Comparison of ENCODE assay signal across 8 mouse cellular contexts in genomic region chr1:46851586-46851985, GRCm38 (mm10). TPM values are rescaled to one million over a fixed set of nuclear protein-coding genes. Genes with fewer than 3 reads are reported as not detected.
DNase-seq lines count a peak whose midpoint lies in the region; ATAC-seq and TF ChIP-seq lines count a peak whose summit lies in the region.
"Had no signal": no experiment of that assay in that cellular context is flagged by ENCODE, and none has a peak within 500 bp of the region (broad histone marks: within the 10 kb centered on the region; RNA-seq: fewer than 3 reads in every experiment).

No protein-coding gene starts in this region.

- H3K27me3 ChIP-seq in testis, adult 2 months (ENCODE audit: control insufficient read depth, insufficient read depth, low read length), result no peaks in the 10 kb centered on the region
- H3K27me3 ChIP-seq in forebrain, embryonic 10.5 days (ENCODE audit: poor library complexity, severe bottlenecking), result no peaks in the 10 kb centered on the region
- no peaks in the 10 kb centered on the region for H3K27me3 ChIP-seq in limb, embryonic 15.5 days
- no peaks in the 10 kb centered on the region for H3K27me3 ChIP-seq in stomach, postnatal 0 days (ENCODE audit: control insufficient read depth, insufficient read depth, low read length)

- peak overlapping the region; percentile 56 for H3K4me2 ChIP-seq in limb, embryonic 15.5 days
- peak overlapping the region; percentile 66 for H3K4me2 ChIP-seq in stomach, postnatal 0 days (replicated peaks; ENCODE audit: low read depth)

- no peak overlapping the region for H3K27ac ChIP-seq in testis, adult 2 months (ENCODE audit: control insufficient read depth, insufficient read depth, low read depth, low read length)
- H3K27ac ChIP-seq in forebrain, embryonic 10.5 days, result peak overlapping the region; percentile 100
- peak overlapping the region; percentile 57 for H3K27ac ChIP-seq in limb, embryonic 15.5 days
- H3K27ac ChIP-seq in stomach, postnatal 0 days (replicated peaks), result peak overlapping the region; percentile 30; the same call in 1 of the 2 replicates

- TF ChIP-seq CTCF in testis, adult 2 months (IDR thresholded peaks at IDR 0.05; ENCODE audit: control insufficient read depth, insufficient read depth, insufficient replicate concordance, low read depth, low read length), result no peak
- no peak for TF ChIP-seq CTCF in stomach, postnatal 0 days (IDR thresholded peaks at IDR 0.05; ENCODE audit: low read depth)

- TF ChIP-seq POLR2A in testis, adult 2 months (IDR thresholded peaks at IDR 0.05; ENCODE audit: control insufficient read depth, low read depth, low read length), result no peak

- WGBS in forebrain, embryonic 10.5 days, result 71% methylated on average over 4 of the region's 4 CpGs
- WGBS in limb, embryonic 15.5 days, result 37% methylated on average over 4 of the region's 4 CpGs
- 33% methylated on average over 4 of the region's 4 CpGs for WGBS in stomach, postnatal 0 days

- H3K4me3 ChIP-seq in testis, adult 2 months (ENCODE audit: control insufficient read depth, low read depth, low read length), result peak overlapping the region; percentile 76
- H3K4me3 ChIP-seq in forebrain, embryonic 10.5 days, result peak overlapping the region; percentile 86
- H3K4me3 ChIP-seq in limb, embryonic 15.5 days, result peak overlapping the region; percentile 90
- H3K4me3 ChIP-seq in stomach, postnatal 0 days (ENCODE audit: low read depth, low read length), result no peak overlapping the region

- TF ChIP-seq EP300 in stomach, postnatal 0 days (optimal IDR thresholded peaks at IDR 0.05), result no peak

- no peak for DNase-seq in testis, postnatal 10 days (ENCODE audit: low spot score)
- no peak for DNase-seq in forebrain, embryonic 10.5 days (ENCODE audit: extremely low spot score, low spot score)
- no peak for DNase-seq in stomach, postnatal 0 days (ENCODE audit: low spot score)
- DNase-seq in retina, embryonic 14.5 days (ENCODE audit: low spot score), result no peak
- DNase-seq in spleen, adult 18-20 months, result no peak
- DNase-seq: heart, postnatal 4 days had no signal

- no peaks in the 10 kb centered on the region for H3K36me3 ChIP-seq in testis, adult 2 months (ENCODE audit: control insufficient read depth, insufficient read depth, low read length)
- no peaks in the 10 kb centered on the region for H3K36me3 ChIP-seq in forebrain, embryonic 10.5 days (replicated peaks)
- no peaks in the 10 kb centered on the region for H3K36me3 ChIP-seq in limb, embryonic 15.5 days
- H3K36me3 ChIP-seq in stomach, postnatal 0 days (ENCODE audit: control insufficient read depth, insufficient read depth, low read length), result no peaks in the 10 kb centered on the region

- H3K4me1 ChIP-seq in testis, adult 2 months (ENCODE audit: control insufficient read depth, insufficient read depth, low read length), result no peaks in the 10 kb centered on the region; the same call in 1 of the 2 replicates
- H3K4me1 ChIP-seq in forebrain, embryonic 10.5 days, result peaks cover 35% of the 10 kb centered on the region
- H3K4me1 ChIP-seq in limb, embryonic 15.5 days, result peaks cover 16% of the 10 kb centered on the region
- H3K4me1 ChIP-seq in stomach, postnatal 0 days (replicated peaks; ENCODE audit: control insufficient read depth, insufficient read depth), result no peaks in the 10 kb centered on the region

- ATAC-seq in limb, embryonic 15.5 days (ENCODE audit: insufficient number of reproducible peaks, low FRiP score, low TSS enrichment, low read depth), result no peak
- no peak for ATAC-seq in stomach, postnatal 0 days (ENCODE audit: low FRiP score, low TSS enrichment)

- H3K9me3 ChIP-seq in forebrain, embryonic 10.5 days, result no peaks in the 10 kb centered on the region
- no peaks in the 10 kb centered on the region for H3K9me3 ChIP-seq in limb, embryonic 15.5 days
- H3K9me3 ChIP-seq in stomach, postnatal 0 days (ENCODE audit: control insufficient read depth, low read length), result no peaks in the 10 kb centered on the region

- no peak overlapping the region for H3K9ac ChIP-seq in limb, embryonic 15.5 days
- no peak overlapping the region for H3K9ac ChIP-seq in stomach, postnatal 0 days (ENCODE audit: low read length)

RNA-seq across cellular contexts. Expression of gene Slc39a10, which starts 41.1 kb away (rescaled TPM):
- polyA plus RNA-seq in testis, adult 2 months (2012; rRNA removed), result 23.1 and 25.8 TPM in 2 replicates
- 63.0 and 65.0 TPM in 2 replicates for polyA plus RNA-seq in forebrain, embryonic 10.5 days (2016; fragmentation: Nextera tagmentation; extraction: Ambion mirVana)
- polyA plus RNA-seq in limb, embryonic 15.5 days (2015; fragmentation: Nextera tagmentation; extraction: Ambion mirVana), result 38.0 and 49.4 TPM in 2 replicates
- 17.8 and 21.6 TPM in 2 replicates for polyA plus RNA-seq in stomach, postnatal 0 days (2015; fragmentation: Nextera tagmentation; extraction: Ambion mirVana)
